Mouse (Mus musculus) v-Abl transformed pro-B cells (cell line): Measurements from ENCODE around the gene Aspa.
"Not testable (repeated sequence)": the region's sequence is repeated elsewhere in the genome, so short reads cannot be mapped to it uniquely, and the experiment has no call there.

ENCODE experiments used
- in situ Hi-C, 2 experiments: fragments of 400-800 bp; cut with MboI; formaldehyde crosslinking; loops; one replicate each; pipeline ENCODE4 v1.15.1; 2025; ENCODE audit not compliant: unreplicated experiment in 2 of 2

The Aspa gene

DNA sequence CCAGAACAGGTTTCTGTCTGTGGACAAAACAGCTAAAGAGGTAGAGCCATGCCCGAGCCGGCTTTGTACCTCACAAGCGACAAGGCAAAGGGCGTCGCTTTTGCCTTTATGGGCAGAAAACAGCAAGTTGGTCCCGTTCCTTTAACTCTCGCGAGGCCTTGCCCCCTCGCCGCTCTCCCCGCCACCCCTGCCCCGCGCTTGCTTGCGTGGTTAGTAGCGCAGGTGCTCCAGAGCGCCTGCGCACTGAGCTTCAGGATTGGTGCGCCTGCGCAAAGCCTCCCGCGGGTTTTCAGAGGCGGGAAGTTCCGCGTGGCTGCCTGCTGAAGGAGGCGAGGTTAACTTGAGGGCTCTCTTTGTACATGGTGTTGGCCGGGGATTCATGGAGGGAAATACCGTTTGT is at the start of gene Aspa, which contains the start of the genes Gm49340 and Spata22:
Gene Aspa, minus strand, starts transcription at position 155 of the 400 bp plus-strand sequence.
Gene Gm49340, plus strand, starts transcription at position 300 of the 400 bp plus-strand sequence.
Gene Spata22, plus strand, starts transcription at position 300 of the 400 bp plus-strand sequence.
- in situ Hi-C loops = no loop called here

DNA sequence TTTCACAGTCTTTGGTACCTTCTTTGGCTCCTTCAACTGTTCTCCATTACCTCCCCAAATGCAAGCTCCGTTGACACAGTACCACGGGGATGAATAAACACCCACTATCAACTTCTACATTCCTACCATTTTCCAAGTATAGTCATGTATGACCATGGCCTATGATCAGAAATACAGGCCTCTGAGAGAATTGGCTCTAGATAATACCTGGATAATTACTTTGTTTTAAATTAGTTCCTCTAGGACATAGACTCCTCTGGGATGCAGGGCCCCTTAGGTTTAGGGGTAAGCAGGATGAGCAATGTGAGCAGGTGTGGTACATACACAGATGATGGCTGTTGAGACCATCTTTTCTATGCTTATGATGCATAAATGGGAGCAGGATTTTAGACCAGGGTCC is 41.5 kb upstream of the Aspa start, which contains the start of gene Olfr376:
Gene Olfr376, plus strand, starts transcription at position 301 of the 400 bp plus-strand sequence.
- in situ Hi-C loops = no loop called here

DNA sequence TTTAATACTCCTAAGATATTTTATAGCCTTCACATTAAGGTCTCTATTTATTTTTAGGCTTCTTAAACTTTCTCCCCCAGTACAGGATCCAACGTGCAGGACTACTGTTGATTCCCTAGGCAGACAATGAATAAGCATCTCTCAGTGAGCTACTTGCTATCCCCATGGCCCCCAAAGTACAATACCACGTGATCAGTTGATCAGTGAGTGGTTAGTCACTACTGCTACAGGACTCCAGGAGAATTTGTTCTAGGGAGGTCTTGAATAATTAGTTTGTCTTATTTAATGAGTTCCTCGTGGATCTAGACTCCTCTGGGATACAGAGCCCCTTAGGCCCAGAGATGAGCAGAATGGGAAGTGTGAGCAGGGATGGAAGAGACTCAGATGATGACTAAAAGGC is 21.1 kb upstream of the Aspa start, which contains the start of gene Olfr20:
Gene Olfr20, plus strand, starts transcription at position 301 of the 400 bp plus-strand sequence.
- in situ Hi-C loops = no loop called here

DNA sequence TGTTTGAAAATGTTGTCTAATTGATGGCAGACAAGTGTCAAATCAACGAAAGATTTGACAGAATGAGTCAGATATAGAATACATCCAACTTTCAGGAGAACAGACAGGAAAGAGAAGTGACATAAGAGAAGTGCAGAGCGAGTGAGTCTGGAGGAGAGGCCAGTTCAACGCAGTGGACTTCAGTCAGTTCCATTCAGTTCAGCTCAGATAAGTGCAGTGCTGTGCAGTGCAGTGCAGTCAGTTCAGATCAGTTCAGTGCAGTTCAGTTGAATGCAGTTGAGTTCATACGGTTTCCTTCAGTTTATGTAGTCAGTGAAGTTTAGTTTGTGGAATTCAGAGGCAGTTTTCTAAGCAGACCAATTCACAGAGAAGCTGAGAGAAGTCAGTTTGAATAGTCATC is 7.5 kb upstream of the Aspa start:
- in situ Hi-C loops = no loop called here

DNA sequence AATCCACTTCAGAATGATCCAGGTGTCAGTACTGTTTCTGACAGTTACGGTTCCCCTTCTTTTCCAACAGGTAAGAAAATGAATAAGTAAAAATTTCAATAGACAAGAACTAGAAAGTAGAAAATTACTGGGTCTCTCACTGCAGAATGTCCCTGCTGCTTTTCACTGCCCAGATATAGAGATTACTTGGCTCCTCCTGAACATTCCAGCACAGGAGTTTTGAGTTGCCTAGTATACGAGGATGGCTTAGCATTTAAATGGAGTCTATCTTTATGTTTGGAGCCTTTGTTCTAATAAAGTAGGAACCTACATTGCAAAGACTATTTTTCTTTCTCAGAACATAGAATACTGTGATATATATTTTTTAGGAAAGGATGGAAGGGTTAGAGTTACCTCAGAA is 4.0 kb upstream of the Aspa start:
- in situ Hi-C loops = no loop called here

DNA sequence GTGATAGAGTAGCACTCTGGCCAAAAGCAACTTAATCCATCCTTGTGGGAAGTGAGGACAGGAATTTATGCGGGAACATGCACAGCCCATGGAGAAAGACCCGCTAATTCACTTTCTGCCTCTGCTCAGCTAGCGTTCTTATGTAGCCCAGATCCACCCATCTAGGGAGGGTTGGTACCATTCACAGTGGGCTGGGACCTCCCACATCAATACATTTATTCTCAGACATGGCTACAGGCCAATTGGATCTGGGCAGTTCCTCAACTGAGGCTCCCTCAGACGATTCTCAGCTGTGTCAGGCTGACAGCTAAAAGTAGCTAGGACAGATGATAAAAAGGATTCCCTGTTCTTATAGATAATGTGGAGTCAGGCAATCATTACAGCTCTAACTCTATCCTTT is 2.0 kb downstream of the Aspa start:
- in situ Hi-C loops = no loop called here

DNA sequence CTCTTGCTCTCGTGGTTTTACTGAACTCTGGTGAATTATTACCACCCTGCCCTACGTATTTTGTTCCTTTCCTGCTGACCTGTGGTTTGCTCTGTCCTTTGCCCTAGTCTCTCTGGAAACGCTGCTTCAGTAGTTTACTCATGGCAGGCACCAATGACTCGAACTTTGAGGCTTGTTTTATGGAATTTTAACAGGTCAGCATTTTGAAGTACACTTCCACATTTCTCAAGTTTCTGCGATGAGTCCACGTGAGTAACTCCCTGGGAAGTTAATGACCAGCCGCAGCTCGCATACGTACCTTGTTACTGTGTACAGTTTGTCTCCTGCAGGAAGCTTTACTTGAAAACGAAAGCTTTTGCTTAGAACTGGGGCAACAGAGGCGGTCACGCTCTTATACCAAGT is 2.9 kb downstream of the Aspa start:
- in situ Hi-C loops = no loop called here

DNA sequence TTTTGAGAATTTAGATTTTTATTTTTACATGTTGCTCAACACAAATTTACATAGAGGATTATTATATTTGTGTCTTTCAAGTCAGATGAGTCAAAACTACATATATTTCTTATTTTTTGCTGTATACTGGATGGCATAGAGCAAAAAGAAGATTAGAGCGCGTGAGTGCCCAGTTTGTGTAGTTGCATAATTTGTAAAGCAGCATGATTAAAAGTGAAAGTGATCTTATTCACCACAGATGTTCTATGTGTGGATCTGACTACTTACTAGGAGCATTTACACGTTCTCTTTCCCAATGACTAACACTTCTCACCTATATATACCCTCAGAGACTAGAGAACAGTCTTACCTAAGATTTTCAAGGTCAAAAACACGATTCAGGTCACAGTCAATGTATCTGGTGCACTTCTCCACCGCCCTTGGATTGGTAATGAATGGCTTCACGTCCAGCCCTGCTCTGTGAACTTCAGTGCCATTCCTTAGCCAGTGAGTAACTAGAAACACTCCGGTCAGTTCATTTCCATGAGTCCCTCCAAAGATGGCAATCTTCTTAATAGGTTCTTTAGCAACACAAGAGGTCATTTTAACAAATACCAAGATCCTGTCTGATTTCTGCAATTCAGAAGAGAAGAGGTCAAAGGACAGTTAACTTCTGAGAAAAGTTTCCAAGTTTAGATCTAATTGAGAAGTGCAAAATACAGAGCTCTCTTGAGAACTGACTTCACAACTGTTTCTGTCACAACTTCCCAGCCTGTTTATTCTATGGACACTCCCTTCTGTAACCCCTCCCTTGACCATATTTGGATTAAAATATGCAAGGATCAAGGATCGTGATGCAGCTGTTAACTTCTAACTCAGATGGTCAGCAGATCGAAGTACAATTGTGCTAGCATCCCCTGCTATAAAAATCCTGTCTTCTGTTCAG is 5.2 kb downstream of the Aspa start:
- in situ Hi-C loops = no loop called here

DNA sequence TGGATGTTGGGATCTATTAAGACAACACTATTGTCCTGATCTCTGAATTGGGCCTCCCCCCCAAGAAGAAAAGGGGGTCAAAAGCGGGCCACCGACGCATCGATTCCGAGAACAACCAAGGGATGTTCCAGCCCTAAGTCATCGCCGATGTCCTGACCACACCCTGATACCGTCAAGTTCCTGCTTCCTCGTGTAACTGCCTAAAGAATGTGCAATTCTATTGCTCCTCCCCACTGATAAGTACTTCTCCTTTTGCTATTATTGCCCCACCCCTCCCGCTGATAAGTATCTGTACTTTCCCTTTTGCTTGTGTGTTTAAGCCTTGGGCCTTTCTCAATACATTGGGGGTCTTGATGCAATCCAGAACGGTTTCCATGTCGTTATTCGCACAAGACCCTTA is 8.3 kb downstream of the Aspa start:
- in situ Hi-C loops = not testable (repeated sequence)

DNA sequence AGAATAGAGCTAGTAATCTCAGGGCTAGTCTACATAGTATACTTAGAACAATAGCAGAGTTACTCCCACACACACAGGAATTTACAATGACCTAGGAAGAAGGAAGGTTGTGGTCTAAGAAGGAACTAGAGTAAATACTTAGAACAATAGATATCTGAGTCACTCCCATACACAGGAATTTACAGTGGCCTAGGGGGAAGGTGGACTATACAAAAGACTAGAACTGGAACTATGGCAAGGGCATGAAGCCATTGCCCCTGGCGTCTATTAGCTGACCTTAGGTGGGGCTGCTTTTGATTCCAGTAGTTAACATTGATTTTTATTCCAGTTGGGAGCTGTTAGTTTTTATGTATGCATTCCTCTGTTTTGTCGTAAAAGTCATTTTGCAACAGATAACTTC is 10.8 kb downstream of the Aspa start:
- in situ Hi-C loops = not testable (repeated sequence)

DNA sequence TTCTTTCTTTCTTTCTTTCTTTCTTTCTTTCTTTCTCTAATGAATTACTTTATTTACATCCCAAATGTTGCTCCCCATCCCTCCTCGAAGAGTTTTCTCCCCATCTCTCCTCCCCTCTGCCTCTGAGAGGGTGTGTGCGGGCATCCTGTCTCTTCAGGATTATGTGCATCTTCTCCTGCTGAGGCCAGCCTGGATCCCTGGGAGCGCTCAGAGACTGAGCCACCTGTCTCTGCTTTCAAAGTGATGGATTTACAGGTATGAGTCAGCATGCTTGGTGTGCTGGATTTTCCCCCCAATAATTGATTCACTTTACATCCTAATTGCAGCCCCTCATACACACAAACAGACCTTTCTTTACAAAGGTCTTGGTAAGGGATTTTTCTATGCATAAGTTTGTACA is 13.4 kb downstream of the Aspa start:
- in situ Hi-C loops = no loop called here

DNA sequence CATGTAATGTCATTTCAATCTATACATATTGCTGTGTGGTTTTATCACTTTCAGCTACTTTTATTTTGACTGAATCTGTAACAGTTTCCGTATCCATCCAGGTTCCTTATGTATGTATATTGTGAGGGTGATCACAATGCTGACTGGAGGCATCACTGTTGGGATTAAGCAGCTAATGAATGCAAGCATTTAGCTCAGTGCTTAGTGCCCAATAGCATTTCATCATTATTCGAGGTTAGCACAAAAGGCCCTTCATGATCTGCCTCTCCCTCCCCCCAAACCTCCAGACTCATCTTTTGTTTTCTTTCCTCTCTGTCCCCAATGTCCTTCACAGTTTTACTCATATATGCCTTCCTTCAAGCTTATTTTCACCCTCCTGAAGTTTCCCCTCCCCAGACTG is 26.3 kb downstream of the Aspa start:
- in situ Hi-C loops = no loop called here

DNA sequence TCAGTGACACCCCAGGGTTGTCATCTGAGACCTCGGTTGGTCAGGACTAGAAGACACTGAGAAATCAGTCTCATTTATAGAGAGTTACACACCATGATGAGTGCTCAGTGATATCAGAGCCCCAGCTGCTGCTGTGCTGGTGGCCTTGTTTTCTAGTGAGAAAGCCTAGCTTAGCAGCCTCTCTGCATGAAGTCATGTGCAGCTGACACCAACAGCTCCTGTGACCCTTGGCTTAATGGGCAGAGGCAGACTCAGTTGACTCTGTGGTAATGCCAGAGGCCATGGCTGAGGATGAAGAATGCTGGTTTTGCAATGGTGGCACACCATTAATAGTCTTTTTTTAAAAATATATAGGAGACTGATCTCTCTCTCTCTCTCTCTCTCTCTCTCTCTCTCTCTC is 39.8 kb downstream of the Aspa start:
- in situ Hi-C loops = no loop called here

DNA sequence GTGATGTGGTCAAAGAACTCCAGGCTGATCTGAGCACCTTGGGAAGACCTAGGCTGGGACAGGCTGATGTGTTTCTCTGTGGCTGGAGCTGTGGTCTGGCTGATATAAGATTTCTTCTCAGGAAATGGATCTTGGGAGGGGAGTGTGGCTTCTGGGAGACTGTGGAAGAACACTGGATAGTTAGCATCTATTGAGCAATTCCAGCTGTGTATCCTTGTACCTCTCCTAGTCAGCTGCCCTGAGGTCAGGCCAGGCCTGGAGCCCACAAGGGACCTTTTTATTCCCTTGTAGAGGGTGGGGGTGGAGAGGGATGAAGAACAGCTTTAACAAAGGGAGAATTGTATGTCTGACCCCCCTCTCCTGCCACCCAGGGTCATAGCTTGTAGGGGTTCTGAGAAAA is 45.0 kb downstream of the Aspa start:
- in situ Hi-C loops = no loop called here

DNA sequence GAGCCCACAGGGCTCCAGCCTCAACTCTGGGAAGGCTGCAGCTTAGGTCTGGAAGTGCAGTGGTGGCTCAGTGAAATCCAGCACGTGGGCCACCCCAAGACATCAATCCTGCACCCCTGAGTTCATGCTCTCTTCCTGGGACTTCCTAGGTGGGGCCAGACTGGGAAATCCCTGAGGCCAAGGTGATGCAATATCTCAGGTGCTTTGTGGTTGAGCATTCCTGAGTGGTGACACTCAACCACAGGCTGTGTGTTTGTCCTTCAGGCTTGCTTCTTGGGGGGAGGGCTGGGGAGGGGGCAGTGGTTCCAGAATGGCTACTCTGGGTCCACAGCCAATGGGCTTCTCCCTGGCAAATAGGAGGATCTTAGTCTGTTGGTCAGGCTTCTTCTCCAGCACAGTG is 45.5 kb downstream of the Aspa start:
- in situ Hi-C loops = no loop called here

DNA sequence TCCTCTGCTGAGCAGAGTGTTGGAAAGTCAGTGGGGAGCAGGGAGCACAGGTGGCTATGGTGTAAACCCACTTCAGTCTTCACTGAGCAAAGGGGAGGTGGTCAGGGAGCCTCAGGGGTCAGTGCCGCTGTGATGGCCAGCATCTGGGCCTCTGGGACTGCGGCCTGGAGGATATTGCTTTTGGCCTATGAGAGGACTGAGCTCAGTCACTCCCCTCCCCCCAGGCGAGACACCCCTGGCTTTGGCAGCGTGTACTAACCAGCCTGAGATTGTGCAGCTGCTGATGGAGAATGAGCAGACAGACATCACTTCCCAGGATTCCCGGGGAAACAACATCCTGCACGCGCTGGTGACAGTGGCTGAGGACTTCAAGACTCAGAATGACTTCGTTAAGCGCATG is 46.0 kb downstream of the Aspa start:
- in situ Hi-C loops = no loop called here

DNA sequence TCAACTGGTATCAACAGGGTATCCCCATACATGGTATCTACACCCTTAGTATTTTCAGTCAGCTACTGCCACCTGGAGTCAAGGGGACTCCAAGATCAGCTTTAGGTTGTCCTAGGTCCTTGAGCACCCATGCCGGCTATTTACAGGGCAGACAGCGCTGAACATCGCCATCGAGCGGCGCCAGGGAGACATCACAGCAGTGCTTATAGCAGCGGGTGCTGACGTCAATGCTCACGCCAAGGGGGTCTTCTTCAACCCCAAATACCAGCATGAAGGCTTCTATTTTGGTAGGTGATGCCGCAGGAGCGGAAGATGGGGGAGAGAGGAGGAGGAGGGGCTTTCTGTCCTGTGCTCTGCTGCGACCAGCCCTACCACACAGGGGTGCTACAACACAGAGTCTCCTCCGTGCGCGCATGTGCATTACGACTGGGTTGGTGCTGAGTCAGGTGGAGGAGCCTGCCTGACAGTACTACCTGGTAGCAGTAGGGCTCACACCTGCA is 47.8 kb downstream of the Aspa start:
- in situ Hi-C loops = no loop called here

DNA sequence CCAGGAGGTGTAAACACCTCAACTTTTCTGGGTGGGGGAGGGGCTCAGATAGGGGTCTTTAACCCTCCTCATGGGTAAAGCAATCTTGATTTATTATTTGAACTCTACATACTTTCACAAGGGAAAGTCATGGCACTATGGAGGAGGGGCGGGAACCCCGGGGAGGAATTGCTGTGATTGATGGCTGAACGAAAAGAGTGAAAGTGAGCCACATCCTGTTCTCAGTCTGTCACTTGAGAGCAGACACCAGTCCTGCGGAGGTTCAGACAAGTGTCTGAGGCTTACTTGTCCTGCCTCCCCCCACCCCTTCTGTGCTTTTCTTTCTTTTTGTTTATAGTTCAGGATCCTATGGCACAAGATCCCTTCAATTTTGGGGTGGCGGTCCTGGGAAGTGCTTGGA is 48.7 kb downstream of the Aspa start:
- in situ Hi-C loops = no loop called here

DNA sequence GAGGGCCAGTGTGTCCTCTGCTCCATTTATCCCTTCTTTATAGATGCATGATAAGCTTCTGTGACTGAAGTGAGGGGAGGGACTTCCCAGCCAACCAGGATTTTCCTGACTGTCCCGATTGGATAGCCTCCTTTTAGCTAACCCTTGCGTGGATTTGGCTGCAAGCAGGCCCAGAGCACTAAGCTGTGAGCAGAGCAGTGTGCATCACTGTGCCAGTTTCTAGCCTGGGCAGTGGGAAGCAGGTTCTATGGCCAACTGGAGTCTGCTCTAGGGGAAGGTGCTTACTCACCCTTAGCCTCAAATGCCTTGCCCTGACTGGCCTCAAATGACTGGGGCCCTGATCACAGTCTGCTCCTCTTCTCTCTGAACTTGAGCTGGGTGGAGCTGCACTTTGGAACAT is 54.6 kb downstream of the Aspa start:
- in situ Hi-C loops = no loop called here

DNA sequence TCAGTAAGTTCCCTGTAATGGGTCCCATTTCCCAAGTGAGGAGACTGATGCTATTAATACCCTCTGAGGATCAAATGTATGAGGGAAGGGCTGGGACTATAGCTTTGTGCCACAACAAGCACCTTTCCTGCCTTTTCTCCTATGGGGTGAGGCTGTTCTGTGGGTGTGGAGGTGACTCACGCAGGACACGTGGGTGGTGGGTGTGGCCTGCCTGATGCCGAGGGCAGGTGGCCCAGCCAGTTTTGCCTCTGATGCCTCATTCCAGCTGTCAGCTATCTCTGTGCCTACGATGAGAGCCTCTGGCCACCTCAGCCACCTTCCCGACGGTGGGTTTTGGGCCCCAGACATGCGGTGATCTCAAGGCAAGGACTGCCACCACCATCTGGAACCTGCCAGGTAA is 62.1 kb downstream of the Aspa start, which contains the start of gene Trpv3:
Gene Trpv3, plus strand, starts transcription at position 122 of the 400 bp plus-strand sequence.
- in situ Hi-C loops = no loop called here

DNA sequence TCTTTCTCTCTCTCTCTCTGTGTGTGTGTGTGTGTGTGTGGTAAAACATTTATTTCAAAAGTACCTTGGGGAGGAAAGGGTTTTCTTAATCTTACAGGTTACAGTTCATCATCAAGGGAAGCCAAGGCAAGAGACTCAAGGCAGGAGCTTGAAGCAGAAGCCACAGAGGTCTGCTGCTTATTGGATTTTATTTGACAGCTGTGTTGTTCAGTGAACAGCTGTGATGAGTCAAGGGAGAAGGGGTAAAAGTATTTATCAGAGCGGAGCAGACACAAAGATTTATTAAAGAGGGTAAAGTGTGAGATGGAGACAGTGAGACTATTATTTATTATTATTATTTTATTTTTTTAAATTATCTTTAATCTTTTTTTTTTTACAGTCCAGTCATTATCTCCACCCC is 68.0 kb downstream of the Aspa start:
- in situ Hi-C loops = no loop called here

DNA sequence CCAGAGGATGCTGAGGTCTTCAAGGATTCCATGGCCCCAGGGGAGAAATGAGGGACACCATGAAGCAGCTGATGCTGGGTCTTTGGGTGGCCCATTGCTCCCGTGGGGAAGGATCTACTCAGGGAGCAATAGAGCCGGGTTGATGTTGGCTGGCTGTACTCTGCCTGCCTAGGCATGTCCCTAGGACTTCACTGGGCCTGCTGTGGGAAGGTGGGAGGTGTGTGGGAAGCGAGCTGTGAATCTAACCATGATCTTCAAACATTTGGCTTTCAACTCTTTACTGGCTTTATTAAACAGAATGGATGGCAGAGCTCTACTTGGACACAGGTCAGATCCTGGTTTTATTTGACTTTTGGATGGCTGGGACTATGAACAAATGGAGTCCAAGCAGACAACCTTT is 68.9 kb downstream of the Aspa start:
- in situ Hi-C loops = no loop called here
